11 mouse cellular contexts compared by ENCODE assay signal in genomic region chr1:128372143-128372860, GRCm38 (mm10). TPM values are rescaled to one million over a fixed set of nuclear protein-coding genes. Genes with fewer than 3 reads are reported as not detected.
DNase-seq lines count a peak whose midpoint lies in the region; ATAC-seq and TF ChIP-seq lines count a peak whose summit lies in the region.
"Had no signal": no experiment of that assay in that cellular context is flagged by ENCODE, and none has a peak within 500 bp of the region (broad histone marks: within the 10 kb centered on the region; RNA-seq: fewer than 3 reads in every experiment).

No protein-coding gene starts in this region.

- no peak overlapping the region for H3K4me2 ChIP-seq in liver, embryonic 14.5 days (ENCODE audit: low read depth)
- no peak overlapping the region for H3K4me2 ChIP-seq in liver, embryonic 12.5 days
- H3K4me2 ChIP-seq: lung, embryonic 15.5 days had no signal

- H3K4me3 ChIP-seq in gastrocnemius, adult 2 months = no peak overlapping the region
- H3K4me3 ChIP-seq in liver, embryonic 14.5 days (ENCODE audit: insufficient read depth in 1 of 2, low read depth in 2 of 2, low read length in 2 of 2) = no peak overlapping the region
- H3K4me3 ChIP-seq in liver, embryonic 12.5 days = no peak overlapping the region
- no peak overlapping the region for H3K4me3 ChIP-seq in MEL (ENCODE audit: control insufficient read depth in 1 of 2, insufficient read depth in 1 of 2, low read depth in 2 of 2, low read length in 2 of 2)
- H3K4me3 ChIP-seq: lung, embryonic 15.5 days had no signal

- no peak overlapping the region for H3K9ac ChIP-seq in liver, embryonic 14.5 days (replicated peaks)
- H3K9ac ChIP-seq in liver, embryonic 12.5 days = no peak overlapping the region
- H3K9ac ChIP-seq in MEL (ENCODE audit: control insufficient read depth, low read depth, low read length, poor library complexity, severe bottlenecking) = no peak overlapping the region
- H3K9ac ChIP-seq: lung, embryonic 15.5 days had no signal

- no peak for TF ChIP-seq POLR2A in MEL (IDR thresholded peaks at IDR 0.05; ENCODE audit: control insufficient read depth in 1 of 2, insufficient read depth in 1 of 2, low read depth in 1 of 2, low read length in 2 of 2, poor library complexity in 1 of 2)

- no peak overlapping the region for H3K27ac ChIP-seq in gastrocnemius, adult 2 months
- H3K27ac ChIP-seq in liver, embryonic 14.5 days = no peak overlapping the region
- no peak overlapping the region for H3K27ac ChIP-seq in liver, embryonic 12.5 days
- no peak overlapping the region for H3K27ac ChIP-seq in MEL (ENCODE audit: control insufficient read depth, low read depth, low read length)
- H3K27ac ChIP-seq: lung, embryonic 15.5 days had no signal

- TF ChIP-seq RAD21 in MEL (IDR thresholded peaks at IDR 0.05; ENCODE audit: low read depth, low read length) = peak; percentile 31

- H3K27me3 ChIP-seq in liver, embryonic 14.5 days (ENCODE audit: control insufficient read depth, insufficient read depth, low read length) = no peaks in the 10 kb centered on the region
- H3K27me3 ChIP-seq in liver, embryonic 12.5 days (replicated peaks) = no peaks in the 10 kb centered on the region
- no peaks in the 10 kb centered on the region for H3K27me3 ChIP-seq in MEL (ENCODE audit: control insufficient read depth in 1 of 2, insufficient read depth in 2 of 2, low read length in 2 of 2)
- H3K27me3 ChIP-seq: lung, embryonic 15.5 days had no signal

- ATAC-seq in liver, embryonic 14.5 days (ENCODE audit: insufficient read depth) = no peak
- ATAC-seq in liver, embryonic 12.5 days = no peak
- peak; percentile 52 for ATAC-seq in inflammation-experienced regulatory T-cells, adult 6 months

- TF ChIP-seq CTCF in gastrocnemius, adult 2 months (IDR thresholded peaks at IDR 0.05) = peak; percentile 64
- TF ChIP-seq CTCF in liver, embryonic 14.5 days (IDR thresholded peaks at IDR 0.05; ENCODE audit: low read depth) = 0 out of 2 replicates have a peak, but pooled peaks have one; percentile 11
- TF ChIP-seq CTCF in MEL (IDR thresholded peaks at IDR 0.05 in 2 of 3, conservative IDR thresholded peaks at IDR 0.05 in 1 of 3; ENCODE audit: control insufficient read depth in 1 of 3, insufficient read depth in 1 of 3, low read depth in 2 of 3, low read length in 3 of 3, poor library complexity in 1 of 3, severe bottlenecking in 1 of 3) = peak in 2 of 3 experiments; percentile 20 to 52; a peak in 3 of 6 replicates

- H3K9me3 ChIP-seq in liver, embryonic 14.5 days (ENCODE audit: control insufficient read depth, low read length) = no peaks in the 10 kb centered on the region
- H3K9me3 ChIP-seq in liver, embryonic 12.5 days (replicated peaks) = no peaks in the 10 kb centered on the region
- H3K9me3 ChIP-seq in MEL (replicated peaks; ENCODE audit: insufficient read depth, low read length) = no peaks in the 10 kb centered on the region
- H3K9me3 ChIP-seq: lung, embryonic 15.5 days had no signal

- H3K4me1 ChIP-seq in liver, embryonic 14.5 days (replicated peaks; ENCODE audit: control insufficient read depth in 2 of 2, insufficient read depth in 2 of 2, low read length in 1 of 2) = no peaks in the 10 kb centered on the region
- H3K4me1 ChIP-seq in liver, embryonic 12.5 days = no peaks in the 10 kb centered on the region
- H3K4me1 ChIP-seq in MEL (ENCODE audit: control insufficient read depth in 1 of 2, insufficient read depth in 2 of 2, low read length in 2 of 2) = no peaks in the 10 kb centered on the region
- H3K4me1 ChIP-seq: lung, embryonic 15.5 days had no signal

- peaks cover 27% of the 10 kb centered on the region for H3K36me3 ChIP-seq in liver, embryonic 14.5 days (replicated peaks; ENCODE audit: control insufficient read depth, insufficient read depth, low read depth)
- peaks cover 82% of the 10 kb centered on the region for H3K36me3 ChIP-seq in liver, embryonic 12.5 days
- H3K36me3 ChIP-seq in MEL (ENCODE audit: control insufficient read depth in 1 of 2, insufficient read depth in 2 of 2, low read length in 2 of 2) = peaks cover 2 to 35% of the 10 kb centered on the region in 2 experiments; a peak in 3 of 4 replicates

- H3K79me2 ChIP-seq in MEL (ENCODE audit: control insufficient read depth, insufficient read depth, low read length, poor library complexity) = no peaks in the 10 kb centered on the region; the same call in 1 of the 2 replicates

- no peak for DNase-seq in gastrocnemius, adult 2 months
- DNase-seq in gastrocnemius, postnatal 36 days = no peak
- DNase-seq in liver, embryonic 14.5 days (ENCODE audit: low read depth in 3 of 3, low spot score in 3 of 3) = no peak
- peak; percentile 32 for DNase-seq in MEL (ENCODE audit: low read depth, low spot score)
- DNase-seq in ovary, adult 18-20 months (ENCODE audit: low spot score) = no peak
- DNase-seq in frontal cortex, postnatal 10 days (ENCODE audit: low spot score in 2 of 2) = no peak
- DNase-seq: adrenal gland, postnatal 25 days; heart, postnatal 4 days had no signal

- no peak for TF ChIP-seq EP300 in liver, embryonic 14.5 days (IDR thresholded peaks at IDR 0.05; ENCODE audit: low read depth)
- TF ChIP-seq EP300 in MEL (IDR thresholded peaks at IDR 0.05; ENCODE audit: low read depth in 1 of 2, low read length in 2 of 2) = no peak

- WGBS in liver, embryonic 14.5 days (ENCODE audit: insufficient replicate concordance) = 78% methylated on average over 7 of the region's 7 CpGs
- WGBS in liver, embryonic 12.5 days (ENCODE audit: insufficient replicate concordance) = 84% methylated on average over 7 of the region's 7 CpGs

- intact Hi-C loops in gastrocnemius, adult 2 months (cut with DNase I) = loop anchor here (5.0 to 10.0 kb wide), 2 partner anchors 222 to 450 kb away; partner anchors contain the start of gene Cxcr4
- intact Hi-C loops in gastrocnemius, postnatal 36 days (cut with DNase I) = loop anchor here (5.0 kb wide), 1 partner anchor 220 kb away; the partner anchor contains the start of gene Cxcr4

TF ChIP-seq in MEL, 35 proteins besides CTCF, POLR2A, EP300 and RAD21:
- peak; percentile 36; the same call in 1 of the 2 replicates for TF ChIP-seq SMC3 (IDR thresholded peaks at IDR 0.05; ENCODE audit: low read depth, low read length)
- peak; percentile 80; the same call in 1 of the 2 replicates for TF ChIP-seq ZKSCAN1 (IDR thresholded peaks at IDR 0.05; ENCODE audit: low read depth, low read length)
- no peak for TF ChIP-seq CHD1 (IDR thresholded peaks at IDR 0.05; ENCODE audit: low read depth, low read length)

RNA-seq across cellular contexts. Expression of gene Mcm6, which starts 12.8 kb away (rescaled TPM):
- 1 to 10 TPM; 1.3 to 2.6 TPM for total RNA-seq in gastrocnemius, adult 2 months (2021)
- total RNA-seq in gastrocnemius, postnatal 36 days (2021) = 1 to 10 TPM; 2.1 to 2.2 TPM
- polyA plus RNA-seq in liver, embryonic 14.5 days (2012; rRNA removed) = 77.5 and 110 TPM in 2 replicates
- polyA plus RNA-seq in liver, embryonic 14.5 days (2014; fragmentation: Nextera tagmentation; extraction: Ambion mirVana) = 231 and 251 TPM in 2 replicates
- 343 and 345 TPM in 2 replicates for polyA plus RNA-seq in liver, embryonic 12.5 days (2016; fragmentation: Nextera tagmentation; extraction: Ambion mirVana)
- total RNA-seq in MEL (2012; rRNA removed) = 202 and 218 TPM in 2 replicates
- 100 to 1,000 TPM; 234 to 850 TPM for polyA plus RNA-seq in MEL (2012; ENCODE audit: insufficient read depth in 1 of 2, insufficient read length in 2 of 2, low read depth in 1 of 2, low replicate concordance in 2 of 2, missing spikeins in 1 of 2)
- 100 to 1,000 TPM in 2 of 3 experiments, 10 to 100 TPM in 1; 93.0 to 227 (median 108) TPM for polyA plus RNA-seq in inflammation-experienced regulatory T-cells, adult 6 months (2017; shearing (Covaris generic))

RNA-seq across cellular contexts. Expression of gene Lct, which starts 44.2 kb away (rescaled TPM):
- total RNA-seq in gastrocnemius, adult 2 months (2021) = not detected
- under 1 TPM in 1 of 2 experiments, not detected in 1; 0.05 TPM for total RNA-seq in gastrocnemius, postnatal 36 days (2021)
- 0.02 and 0.03 TPM in 2 replicates for polyA plus RNA-seq in liver, embryonic 14.5 days (2012; rRNA removed)
- not detected in 2 replicates for polyA plus RNA-seq in liver, embryonic 14.5 days (2014; fragmentation: Nextera tagmentation; extraction: Ambion mirVana)
- polyA plus RNA-seq in liver, embryonic 12.5 days (2016; fragmentation: Nextera tagmentation; extraction: Ambion mirVana) = 0.05 TPM in 1 of 2 replicates, not detected in the other
- total RNA-seq in MEL (2012; rRNA removed) = under 0.01 TPM in 1 of 2 replicates, not detected in the other
- under 1 TPM in 1 of 2 experiments, not detected in 1; 0.06 TPM for polyA plus RNA-seq in MEL (2012; ENCODE audit: insufficient read depth in 1 of 2, insufficient read length in 2 of 2, low read depth in 1 of 2, low replicate concordance in 2 of 2, missing spikeins in 1 of 2)
- polyA plus RNA-seq in inflammation-experienced regulatory T-cells, adult 6 months (2017; shearing (Covaris generic)) = under 1 TPM; 0.08 to 0.53 (median 0.17) TPM

RNA-seq across cellular contexts. Expression of gene Dars, which starts 44.9 kb away (rescaled TPM):
- total RNA-seq in gastrocnemius, adult 2 months (2021) = 10 to 100 TPM; 64.7 to 77.0 TPM
- 10 to 100 TPM; 57.1 to 67.3 TPM for total RNA-seq in gastrocnemius, postnatal 36 days (2021)
- polyA plus RNA-seq in liver, embryonic 14.5 days (2012; rRNA removed) = 20.8 and 34.8 TPM in 2 replicates
- 59.6 and 62.8 TPM in 2 replicates for polyA plus RNA-seq in liver, embryonic 14.5 days (2014; fragmentation: Nextera tagmentation; extraction: Ambion mirVana)
- 161 and 166 TPM in 2 replicates for polyA plus RNA-seq in liver, embryonic 12.5 days (2016; fragmentation: Nextera tagmentation; extraction: Ambion mirVana)
- 95.2 and 104 TPM in 2 replicates for total RNA-seq in MEL (2012; rRNA removed)
- polyA plus RNA-seq in MEL (2012; ENCODE audit: insufficient read depth in 1 of 2, insufficient read length in 2 of 2, low read depth in 1 of 2, low replicate concordance in 2 of 2, missing spikeins in 1 of 2) = 100 to 1,000 TPM in 1 of 2 experiments, not detected in 1; 104 TPM
- 100 to 1,000 TPM; 149 to 161 (median 153) TPM for polyA plus RNA-seq in inflammation-experienced regulatory T-cells, adult 6 months (2017; shearing (Covaris generic))

Comparison
In these comparisons a context has a peak if more than half of its experiments do, and no peak if none do; other contexts are left out.
1. CTCF ChIP-seq: peak in every context shown above with its lines; median percentile 64 in gastrocnemius, adult 2 months; 36 in MEL; 11 in liver, embryonic 14.5 days.